Mouse (Mus musculus) liver, embryonic 14.5 days (tissue): ENCODE measurements at regions not wholly inside any gene's neighbourhood (a gene's known extent, or its start where the extent isn't known, plus 50 kb on each side); places are given as distances from the start of the nearest gene placed in this dataset.

ENCODE experiments used
- CTCF ChIP-seq: IDR thresholded peaks from 2 replicates; pipeline ENCODE4 v1.5.1; 2016; ENCODE audit warnings: antibody characterized with exemption, low read depth, control low read depth
- EP300 ChIP-seq: IDR thresholded peaks from 2 replicates; pipeline ENCODE4 v1.6.1; 2016; ENCODE audit warnings: antibody characterized with exemption, low read depth

- TF ChIP-seq CTCF, result no peak
- no peak for TF ChIP-seq EP300
Measured at GRCm38 (mm10) chr6:14298167-14298566, 426.8 kb upstream of the 2610001J05Rik start.
